In genomic region chr5:124327510-124328364, GRCm38 (mm10) we compare ENCODE assay signal across 7 mouse cellular contexts. TPM values are rescaled to one million over a fixed set of nuclear protein-coding genes. Genes with fewer than 3 reads are reported as not detected.
A peak's percentile ranks its signal among the peaks of the same experiment; 100 is the strongest.
DNase-seq lines count a peak whose midpoint lies in the region; ATAC-seq and TF ChIP-seq lines count a peak whose summit lies in the region.

TSS of gene Mphosph9 (minus strand) at chr5:124327972.
TSS of gene 2810006K23Rik (plus strand) at chr5:124328089.

- intact Hi-C loops in left cerebral cortex, postnatal 4 days (cut with DNase I), result no loop called here

- TF ChIP-seq CTCF in intestine, postnatal 0 days (IDR thresholded peaks at IDR 0.05; ENCODE audit: low read depth), result 0 out of 2 replicates have a peak, but pooled peaks have one; percentile 10
- no peak for TF ChIP-seq CTCF in small intestine, adult 2 months (IDR thresholded peaks at IDR 0.05; ENCODE audit: extremely low read depth, insufficient read length, insufficient replicate concordance, low read depth, low read length)

- H3K36me3 ChIP-seq in embryonic facial prominence, embryonic 10.5 days (replicated peaks), result peaks cover 22% of the 10 kb centered on the region
- peaks cover 3% of the 10 kb centered on the region; the same call in 1 of the 2 replicates for H3K36me3 ChIP-seq in intestine, postnatal 0 days (ENCODE audit: control insufficient read depth, insufficient read depth)
- H3K36me3 ChIP-seq in midbrain, embryonic 12.5 days, result 0 out of 2 replicates have a peak, but pooled peaks cover 11% of the 10 kb centered on the region
- no peaks in the 10 kb centered on the region for H3K36me3 ChIP-seq in small intestine, adult 2 months (ENCODE audit: control insufficient read depth, insufficient read depth, low read length)

- H3K27me3 ChIP-seq in embryonic facial prominence, embryonic 10.5 days (replicated peaks; ENCODE audit: low read depth, poor library complexity, severe bottlenecking), result no peaks in the 10 kb centered on the region
- no peaks in the 10 kb centered on the region for H3K27me3 ChIP-seq in intestine, postnatal 0 days (replicated peaks; ENCODE audit: control insufficient read depth, insufficient read depth, low read length)
- H3K27me3 ChIP-seq in midbrain, embryonic 12.5 days, result no peaks in the 10 kb centered on the region
- H3K27me3 ChIP-seq in small intestine, adult 2 months (ENCODE audit: control insufficient read depth, insufficient read depth, low read length), result no peaks in the 10 kb centered on the region

- H3K9me3 ChIP-seq in embryonic facial prominence, embryonic 10.5 days, result no peaks in the 10 kb centered on the region
- no peaks in the 10 kb centered on the region for H3K9me3 ChIP-seq in intestine, postnatal 0 days (ENCODE audit: control insufficient read depth)
- H3K9me3 ChIP-seq in midbrain, embryonic 12.5 days, result no peaks in the 10 kb centered on the region

- H3K9ac ChIP-seq in intestine, postnatal 0 days (ENCODE audit: low read depth, low read length), result peak within 1 kb of the TSS; percentile 50
- H3K9ac ChIP-seq in midbrain, embryonic 12.5 days (replicated peaks), result peak within 1 kb of the TSS; percentile 75

- DNase-seq in adrenal gland, postnatal 10 days, result peak; percentile 99
- peak; percentile 100 for DNase-seq in embryonic facial prominence, embryonic 10.5 days (ENCODE audit: low spot score)
- DNase-seq in gonadal fat pad, adult 2 months (ENCODE audit: low read depth), result peak; percentile 93
- peak; percentile 100 for DNase-seq in left cerebral cortex, postnatal 4 days

- H3K4me3 ChIP-seq in embryonic facial prominence, embryonic 10.5 days, result peak within 1 kb of the TSS; percentile 83
- H3K4me3 ChIP-seq in intestine, postnatal 0 days (ENCODE audit: low read depth, low read length), result peak within 1 kb of the TSS; percentile 61
- peak within 1 kb of the TSS; percentile 66 for H3K4me3 ChIP-seq in midbrain, embryonic 12.5 days
- H3K4me3 ChIP-seq in small intestine, adult 2 months (ENCODE audit: low read depth, low read length), result peak within 1 kb of the TSS; percentile 77

- TF ChIP-seq POLR2A in small intestine, adult 2 months (IDR thresholded peaks at IDR 0.05; ENCODE audit: low read depth, low read length), result peak; percentile 94

- H3K27ac ChIP-seq in embryonic facial prominence, embryonic 10.5 days (replicated peaks), result peak within 1 kb of the TSS; percentile 99
- H3K27ac ChIP-seq in intestine, postnatal 0 days (ENCODE audit: low read depth, low read length), result peak within 1 kb of the TSS; percentile 80
- peak within 1 kb of the TSS; percentile 97 for H3K27ac ChIP-seq in midbrain, embryonic 12.5 days (replicated peaks)
- peak within 1 kb of the TSS; percentile 83 for H3K27ac ChIP-seq in small intestine, adult 2 months (ENCODE audit: insufficient read depth, low read depth, low read length)

- H3K4me2 ChIP-seq in intestine, postnatal 0 days (replicated peaks; ENCODE audit: low read depth), result peak within 1 kb of the TSS; percentile 81
- H3K4me2 ChIP-seq in midbrain, embryonic 12.5 days (replicated peaks), result peak within 1 kb of the TSS; percentile 81

- under 1% methylated on average over 72 of the region's 72 CpGs for WGBS in embryonic facial prominence, embryonic 10.5 days
- WGBS in intestine, postnatal 0 days, result under 1% methylated on average over 72 of the region's 72 CpGs
- under 1% methylated on average over 72 of the region's 72 CpGs for WGBS in midbrain, embryonic 12.5 days
- WGBS in small intestine, adult 2 months, result under 1% methylated on average over 72 of the region's 72 CpGs

- peak; percentile 99 for ATAC-seq in intestine, postnatal 0 days
- ATAC-seq in midbrain, embryonic 12.5 days (ENCODE audit: low FRiP score, low read depth), result peak; percentile 98

- peaks cover 18% of the 10 kb centered on the region for H3K4me1 ChIP-seq in embryonic facial prominence, embryonic 10.5 days
- H3K4me1 ChIP-seq in intestine, postnatal 0 days (replicated peaks; ENCODE audit: control insufficient read depth, insufficient read depth, low read length), result no peaks in the 10 kb centered on the region
- peaks cover 16% of the 10 kb centered on the region for H3K4me1 ChIP-seq in midbrain, embryonic 12.5 days
- H3K4me1 ChIP-seq in small intestine, adult 2 months (ENCODE audit: control insufficient read depth, insufficient read depth, insufficient read length, low read length), result no peaks in the 10 kb centered on the region; the same call in 1 of the 2 replicates

RNA-seq across cellular contexts. Expression of gene Mphosph9, which starts in this region (rescaled TPM):
- total RNA-seq in adrenal gland, postnatal 10 days (2021), result 10 to 100 TPM in 1 of 2 experiments, 1 to 10 TPM in 1; 6.1 to 10.1 TPM
- polyA plus RNA-seq in embryonic facial prominence, embryonic 10.5 days (2016; fragmentation: Nextera tagmentation; extraction: Ambion mirVana), result 19.0 and 21.2 TPM in 2 replicates
- polyA plus RNA-seq in gonadal fat pad, adult 2 months (2012; rRNA removed), result 3.2 and 3.6 TPM in 2 replicates
- polyA plus RNA-seq in intestine, postnatal 0 days (2015; fragmentation: Nextera tagmentation; extraction: Ambion mirVana), result 2.5 and 2.6 TPM in 2 replicates
- 10 to 100 TPM; 17.9 to 26.7 TPM for total RNA-seq in left cerebral cortex, postnatal 4 days (2021)
- 18.1 and 19.6 TPM in 2 replicates for polyA plus RNA-seq in midbrain, embryonic 12.5 days (2016; fragmentation: Nextera tagmentation; extraction: Ambion mirVana)
- 0.76 and 1.4 TPM in 2 replicates for polyA plus RNA-seq in small intestine, adult 2 months (2012; rRNA removed)

RNA-seq across cellular contexts. Expression of gene 2810006K23Rik, which starts in this region (rescaled TPM):
- 10 to 100 TPM; 11.9 to 15.0 TPM for total RNA-seq in adrenal gland, postnatal 10 days (2021)
- polyA plus RNA-seq in embryonic facial prominence, embryonic 10.5 days (2016; fragmentation: Nextera tagmentation; extraction: Ambion mirVana), result 20.9 and 25.2 TPM in 2 replicates
- polyA plus RNA-seq in gonadal fat pad, adult 2 months (2012; rRNA removed), result 8.0 and 8.5 TPM in 2 replicates
- 5.0 TPM in 2 replicates for polyA plus RNA-seq in intestine, postnatal 0 days (2015; fragmentation: Nextera tagmentation; extraction: Ambion mirVana)
- 10 to 100 TPM in 1 of 2 experiments, 1 to 10 TPM in 1; 8.6 to 11.1 TPM for total RNA-seq in left cerebral cortex, postnatal 4 days (2021)
- polyA plus RNA-seq in midbrain, embryonic 12.5 days (2016; fragmentation: Nextera tagmentation; extraction: Ambion mirVana), result 22.8 and 23.7 TPM in 2 replicates
- 1.5 and 1.9 TPM in 2 replicates for polyA plus RNA-seq in small intestine, adult 2 months (2012; rRNA removed)

Comparison
In these comparisons a context has a peak if more than half of its experiments do, and no peak if none do; other contexts are left out.
1. Peak in every context shown above with its lines: DNase-seq, ATAC-seq, H3K4me3 ChIP-seq and H3K27ac ChIP-seq.